Mouse (Mus musculus): ENCODE results near the gene Sdk2. TPM values are rescaled to one million over a fixed set of nuclear protein-coding genes. Genes with fewer than 3 reads are reported as not detected.

Sdk2 gene
- polyA plus RNA-seq, 1 experiment from 2014 or later: 5.3 TPM

GRCm38 (mm10) chr11:113993921-113994320, 72.9 kb downstream of the Sdk2 start:
- DNase-seq (no peak), ATAC-seq (ENCODE audit: low FRiP score, low TSS enrichment) (no peak)
- H3K27me3 ChIP-seq (ENCODE audit: control insufficient read depth, insufficient read depth, low read length): no peaks in the 10 kb centered on the region
- H3K27ac ChIP-seq (replicated peaks; ENCODE audit: low read depth, low read length): no peak overlapping the region
- no peaks in the 10 kb centered on the region for H3K36me3 ChIP-seq (ENCODE audit: control insufficient read depth, insufficient read depth, low read length)
- H3K9ac ChIP-seq (replicated peaks; ENCODE audit: low read length): no peak overlapping the region
- H3K4me2 ChIP-seq (ENCODE audit: low read length): no peak overlapping the region
- H3K9me3 ChIP-seq (ENCODE audit: control insufficient read depth, low read length): no peaks in the 10 kb centered on the region
- peaks cover 36% of the 10 kb centered on the region for H3K4me1 ChIP-seq (ENCODE audit: control insufficient read depth, insufficient read depth, low read length)
- 97% methylated on average over 6 of the region's 6 CpGs for WGBS
- no peak overlapping the region for H3K4me3 ChIP-seq (replicated peaks; ENCODE audit: low read depth, low read length)

GRCm38 (mm10) chr11:113992894-113993293, 74.0 kb downstream of the Sdk2 start:
- WGBS: 16% methylated on average over 10 of the region's 10 CpGs
- Histone ChIP-seq H3K27ac (replicated peaks; ENCODE audit: low read depth, low read length) (peak overlapping the region; percentile 50), H3K9me3 (ENCODE audit: control insufficient read depth, low read length) (no peaks in the 10 kb centered on the region), H3K4me3 (replicated peaks; ENCODE audit: low read depth, low read length) (no peak overlapping the region), H3K4me1 (ENCODE audit: control insufficient read depth, insufficient read depth, low read length) (peaks cover 36% of the 10 kb centered on the region), H3K27me3 (ENCODE audit: control insufficient read depth, insufficient read depth, low read length) (no peaks in the 10 kb centered on the region), H3K9ac (replicated peaks; ENCODE audit: low read length) (no peak overlapping the region), H3K36me3 (ENCODE audit: control insufficient read depth, insufficient read depth, low read length) (no peaks in the 10 kb centered on the region), H3K4me2 (ENCODE audit: low read length) (no peak overlapping the region)
- DNase-seq (peak; percentile 66), ATAC-seq (ENCODE audit: low FRiP score, low TSS enrichment) (no peak)

- H3K4me1 ChIP-seq (ENCODE audit: control insufficient read depth, insufficient read depth, low read length): peaks cover 36% of the 10 kb centered on the region
- H3K27me3 ChIP-seq (ENCODE audit: control insufficient read depth, insufficient read depth, low read length): no peaks in the 10 kb centered on the region
- H3K4me2 ChIP-seq (ENCODE audit: low read length): no peak overlapping the region
- DNase-seq: no peak
- H3K9me3 ChIP-seq (ENCODE audit: control insufficient read depth, low read length): no peaks in the 10 kb centered on the region
- H3K27ac ChIP-seq (replicated peaks; ENCODE audit: low read depth, low read length): no peak overlapping the region
- H3K4me3 ChIP-seq (replicated peaks; ENCODE audit: low read depth, low read length): no peak overlapping the region
- WGBS: 80% methylated on average over 8 of the region's 8 CpGs
- no peak overlapping the region; the same call in 1 of the 2 replicates for H3K9ac ChIP-seq (replicated peaks; ENCODE audit: low read length)
- no peak for ATAC-seq (ENCODE audit: low FRiP score, low TSS enrichment)
- H3K36me3 ChIP-seq (ENCODE audit: control insufficient read depth, insufficient read depth, low read length): no peaks in the 10 kb centered on the region
Measured at GRCm38 (mm10) chr11:113991886-113992285, 75.0 kb downstream of the Sdk2 start.

GRCm38 (mm10) chr11:113990466-113990865, 76.4 kb downstream of the Sdk2 start:
- ATAC-seq (ENCODE audit: low FRiP score, low TSS enrichment) (peak; percentile 81), DNase-seq (peak; percentile 87)
- Histone ChIP-seq H3K4me2 (ENCODE audit: low read length) (peak overlapping the region; percentile 42), H3K9me3 (ENCODE audit: control insufficient read depth, low read length) (no peaks in the 10 kb centered on the region), H3K9ac (replicated peaks; ENCODE audit: low read length) (no peak overlapping the region; the same call in 1 of the 2 replicates), H3K36me3 (ENCODE audit: control insufficient read depth, insufficient read depth, low read length) (no peaks in the 10 kb centered on the region), H3K27me3 (ENCODE audit: control insufficient read depth, insufficient read depth, low read length) (no peaks in the 10 kb centered on the region), H3K4me1 (ENCODE audit: control insufficient read depth, insufficient read depth, low read length) (peaks cover 49% of the 10 kb centered on the region), H3K4me3 (replicated peaks; ENCODE audit: low read depth, low read length) (peak overlapping the region; percentile 19), H3K27ac (replicated peaks; ENCODE audit: low read depth, low read length) (peak overlapping the region; percentile 69)
- WGBS: 1% methylated on average over 6 of the region's 6 CpGs

- Histone ChIP-seq H3K4me3 (replicated peaks; ENCODE audit: low read depth, low read length) (peak overlapping the region; percentile 19; the same call in 1 of the 2 replicates), H3K4me2 (ENCODE audit: low read length) (peak overlapping the region; percentile 42), H3K27me3 (ENCODE audit: control insufficient read depth, insufficient read depth, low read length) (no peaks in the 10 kb centered on the region), H3K9me3 (ENCODE audit: control insufficient read depth, low read length) (no peaks in the 10 kb centered on the region), H3K4me1 (ENCODE audit: control insufficient read depth, insufficient read depth, low read length) (peaks cover 51% of the 10 kb centered on the region), H3K9ac (replicated peaks; ENCODE audit: low read length) (0 out of 2 replicates have a peak overlapping the region, but pooled peaks have one; percentile 9), H3K27ac (replicated peaks; ENCODE audit: low read depth, low read length) (peak overlapping the region; percentile 69), H3K36me3 (ENCODE audit: control insufficient read depth, insufficient read depth, low read length) (no peaks in the 10 kb centered on the region)
- peak; percentile 7; the same call in 1 of the 2 replicates for ATAC-seq (ENCODE audit: low FRiP score, low TSS enrichment)
- no peak for DNase-seq
- WGBS: 18% methylated on average over 4 of the region's 4 CpGs
Measured at GRCm38 (mm10) chr11:113990065-113990464, 76.8 kb downstream of the Sdk2 start.

GRCm38 (mm10) chr11:113985826-113986416, 80.9 kb downstream of the Sdk2 start:
- H3K9ac ChIP-seq (replicated peaks; ENCODE audit: low read length): no peak overlapping the region
- no peaks in the 10 kb centered on the region for H3K9me3 ChIP-seq (ENCODE audit: control insufficient read depth, low read length)
- peaks cover 47% of the 10 kb centered on the region for H3K4me1 ChIP-seq (ENCODE audit: control insufficient read depth, insufficient read depth, low read length)
- no peaks in the 10 kb centered on the region for H3K27me3 ChIP-seq (ENCODE audit: control insufficient read depth, insufficient read depth, low read length)
- ATAC-seq (ENCODE audit: low FRiP score, low TSS enrichment) (no peak), DNase-seq (peak; percentile 60)
- 46% methylated on average over 5 of the region's 5 CpGs for WGBS
- no peak overlapping the region for H3K27ac ChIP-seq (replicated peaks; ENCODE audit: low read depth, low read length)
- no peak overlapping the region for H3K4me3 ChIP-seq (replicated peaks; ENCODE audit: low read depth, low read length)
- H3K4me2 ChIP-seq (ENCODE audit: low read length): no peak overlapping the region
- H3K36me3 ChIP-seq (ENCODE audit: control insufficient read depth, insufficient read depth, low read length): no peaks in the 10 kb centered on the region

- H3K4me2 ChIP-seq (ENCODE audit: low read length): peak overlapping the region; percentile 16; the same call in 1 of the 2 replicates
- ATAC-seq (ENCODE audit: low FRiP score, low TSS enrichment) (peak; percentile 85), DNase-seq (peak; percentile 90)
- no peaks in the 10 kb centered on the region for H3K36me3 ChIP-seq (ENCODE audit: control insufficient read depth, insufficient read depth, low read length)
- no peaks in the 10 kb centered on the region for H3K27me3 ChIP-seq (ENCODE audit: control insufficient read depth, insufficient read depth, low read length)
- 3% methylated on average over 7 of the region's 7 CpGs for whole genome bisulfite sequencing
- no peak overlapping the region for H3K9ac ChIP-seq (replicated peaks; ENCODE audit: low read length)
- H3K9me3 ChIP-seq (ENCODE audit: control insufficient read depth, low read length): no peaks in the 10 kb centered on the region
- peak overlapping the region; percentile 79 for H3K27ac ChIP-seq (replicated peaks; ENCODE audit: low read depth, low read length)
- peaks cover 44% of the 10 kb centered on the region for H3K4me1 ChIP-seq (ENCODE audit: control insufficient read depth, insufficient read depth, low read length)
- H3K4me3 ChIP-seq (replicated peaks; ENCODE audit: low read depth, low read length): no peak overlapping the region
Measured at GRCm38 (mm10) chr11:113981732-113982503, 84.9 kb downstream of the Sdk2 start.

GRCm38 (mm10) chr11:113981088-113981487, 85.8 kb downstream of the Sdk2 start:
- H3K27me3 ChIP-seq (ENCODE audit: control insufficient read depth, insufficient read depth, low read length): no peaks in the 10 kb centered on the region
- peak overlapping the region; percentile 79 for H3K27ac ChIP-seq (replicated peaks; ENCODE audit: low read depth, low read length)
- no peak overlapping the region for H3K4me2 ChIP-seq (ENCODE audit: low read length)
- ATAC-seq (ENCODE audit: low FRiP score, low TSS enrichment) (no peak), DNase-seq (no peak)
- 69% methylated on average over 6 of the region's 6 CpGs for WGBS
- no peak overlapping the region for H3K9ac ChIP-seq (replicated peaks; ENCODE audit: low read length)
- no peaks in the 10 kb centered on the region for H3K9me3 ChIP-seq (ENCODE audit: control insufficient read depth, low read length)
- no peaks in the 10 kb centered on the region for H3K36me3 ChIP-seq (ENCODE audit: control insufficient read depth, insufficient read depth, low read length)
- H3K4me1 ChIP-seq (ENCODE audit: control insufficient read depth, insufficient read depth, low read length): peaks cover 40% of the 10 kb centered on the region
- H3K4me3 ChIP-seq (replicated peaks; ENCODE audit: low read depth, low read length): no peak overlapping the region

Data from midbrain, embryonic 14.5 days (tissue).